ENCODE assay signal across 20 mouse cellular contexts in the genomic region with DNA sequence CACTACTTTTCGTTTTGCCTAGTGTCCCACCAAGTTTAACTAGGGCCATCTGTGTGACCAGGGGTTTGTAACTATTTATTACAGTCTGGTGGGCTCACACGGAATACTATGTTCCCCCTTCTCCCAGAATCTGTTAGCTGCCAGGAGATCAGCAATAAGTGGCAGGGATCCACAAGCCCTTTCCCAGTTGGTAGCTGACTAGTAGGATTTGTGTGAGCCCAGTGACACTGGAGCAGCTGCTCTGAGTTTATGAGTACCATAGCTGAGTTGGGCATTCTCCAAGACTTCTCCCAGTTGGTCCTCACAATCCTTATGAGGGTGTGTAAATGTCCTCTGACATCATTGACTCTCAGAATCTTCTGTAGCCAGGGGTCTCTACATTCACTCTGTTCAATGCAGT. TPM values are rescaled to one million over a fixed set of nuclear protein-coding genes. Genes with fewer than 3 reads are reported as not detected.
"Had no signal": no experiment of that assay in that cellular context is flagged by ENCODE, and none has a peak within 500 bp of the region (broad histone marks: within the 10 kb centered on the region; RNA-seq: fewer than 3 reads in every experiment).

No protein-coding gene starts in this region.

- H3K4me2 ChIP-seq: lung, embryonic 15.5 days; midbrain, embryonic 11.5 days; midbrain, embryonic 13.5 days; neural tube, embryonic 12.5 days; stomach, embryonic 15.5 days had no signal

- H3K36me3 ChIP-seq: lung, embryonic 15.5 days; midbrain, embryonic 13.5 days; neural tube, embryonic 12.5 days; stomach, embryonic 15.5 days had no signal

- H3K9me3 ChIP-seq: lung, embryonic 15.5 days; neural tube, embryonic 12.5 days; stomach, embryonic 15.5 days had no signal

- H3K4me3 ChIP-seq: lung, embryonic 15.5 days; megakaryocyte, embryonic 14.5 days; midbrain, embryonic 13.5 days; neural tube, embryonic 12.5 days; stomach, embryonic 15.5 days had no signal

- H3K27me3 ChIP-seq: lung, embryonic 15.5 days; midbrain, embryonic 13.5 days; neural tube, embryonic 12.5 days; stomach, embryonic 15.5 days had no signal

- ATAC-seq: liver, postnatal 0 days; lung, postnatal 0 days; midbrain, embryonic 13.5 days; midbrain, embryonic 16.5 days had no signal

- DNase-seq: liver, postnatal 0 days; lung, adult 2 months; lung, postnatal 14 days; lung, postnatal 36 days; right cerebral cortex, postnatal 14 days; thymus, adult 2 months; thymus, postnatal 25 days; thymus, postnatal 4 days had no signal

- H3K9ac ChIP-seq: liver, postnatal 0 days; lung, embryonic 15.5 days; midbrain, embryonic 13.5 days; neural tube, embryonic 12.5 days; stomach, embryonic 15.5 days had no signal

- H3K27ac ChIP-seq: lung, embryonic 15.5 days; macrophage; midbrain, embryonic 13.5 days; neural tube, embryonic 12.5 days; stomach, embryonic 15.5 days; stomach, postnatal 0 days had no signal

- H3K4me1 ChIP-seq: megakaryocyte, embryonic 14.5 days; stomach, embryonic 15.5 days had no signal

RNA-seq across cellular contexts. Expression of a gene that starts 15.4 kb away (rescaled TPM):
- total RNA-seq: monocyte, adult 5-6 weeks; neutrophil, adult 5-6 weeks had no signal
